Mouse (Mus musculus) central nervous system, embryonic 18 days (tissue): ENCODE measurements around the gene Ifi44. TPM values are rescaled to one million over a fixed set of nuclear protein-coding genes. Genes with fewer than 3 reads are reported as not detected.

ENCODE experiments used
- polyA plus RNA-seq: library from polyadenylated mRNA; depleted of rRNA; stranded (reverse); fragments of >200 nt; gene quantifications from 2 replicates; pipeline ENCODE4 v1.2.3, GENCODE M21; 2012; rRNA removed

Gene Ifi44
- 1.3 and 2.2 TPM in 2 replicates for polyA plus RNA-seq

DNA sequence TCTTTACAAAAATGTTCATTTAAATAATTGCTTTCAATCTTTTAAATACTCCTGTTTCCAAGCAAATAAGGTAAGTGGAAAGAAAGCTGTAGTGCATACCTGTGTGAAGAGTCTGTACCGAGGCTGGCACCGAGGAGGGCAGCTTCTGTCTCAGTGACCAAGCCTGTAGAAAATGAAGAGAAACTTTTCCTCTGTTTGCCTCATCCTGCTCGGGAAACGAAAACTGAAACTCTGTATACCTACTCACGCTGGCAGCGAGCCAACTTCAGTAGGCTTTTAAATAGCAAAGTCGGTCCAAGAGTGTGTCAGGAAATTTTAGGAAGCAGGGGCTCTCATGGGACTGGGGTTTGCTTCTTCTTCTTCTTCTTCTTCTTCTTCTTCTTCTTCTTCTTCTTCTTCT is at the start of gene Ifi44:
Gene Ifi44 (minus strand): TSS at position 224 of the 400 bp plus-strand sequence.

Other genes starting within 250 kb of the Ifi44 start
- not detected in 2 replicates for gene Ifi44l, start 12.9 kb upstream of the Ifi44 start, polyA plus RNA-seq
- 0.54 and 0.57 TPM in 2 replicates for gene Ptgfr, start 87.7 kb upstream of the Ifi44 start, polyA plus RNA-seq